Mouse (Mus musculus): Measurements from ENCODE around the gene Magea4. TPM values are rescaled to one million over a fixed set of nuclear protein-coding genes. Genes with fewer than 3 reads are reported as not detected.
A peak's percentile ranks its signal among the peaks of the same experiment; 100 is the strongest.

The Magea4 gene
- not detected for total RNA-seq (2022)

GRCm38 (mm10) chrX:72221717-72222116 is at the start of gene Magea4:
Gene Magea4, plus strand, starts transcription at chrX:72222017.
- no peak for DNase-seq (ENCODE audit: low spot score in 2 of 2)

GRCm38 (mm10) chrX:72202944-72203554 is 18.8 kb upstream of the Magea4 start:
- DNase-seq (ENCODE audit: low spot score in 2 of 2): no peak

- DNase-seq (ENCODE audit: low spot score in 2 of 2): no peak
Measured at GRCm38 (mm10) chrX:72270637-72271036, 48.8 kb downstream of the Magea4 start.

Small RNA genes within 50 kb of the gene (microRNA-seq; reads per million reads assigned to microRNA genes)
- gene Mir224 (61.5 reads per million, percentile 44 among the genes with 10 or more reads in this experiment), gene Mir452 (not detected)

Other genes starting within 250 kb of the Magea4 start
- not detected for gene Fate1, start 249.0 kb upstream of the Magea4 start, total RNA-seq (2022)
- not detected for gene Cnga2, start 230.2 kb upstream of the Magea4 start, total RNA-seq (2022)
- gene Gabre, start 52.8 kb downstream of the Magea4 start, total RNA-seq (2022): under 1 TPM; 0.07 to 0.48 (median 0.29) TPM
- gene Magea10, start 164.8 kb downstream of the Magea4 start, total RNA-seq (2022): not detected